Mouse (Mus musculus): Measurements from ENCODE around the gene Olfr698. TPM values are rescaled to one million over a fixed set of nuclear protein-coding genes. Genes with fewer than 3 reads are reported as not detected.
"Not testable (repeated sequence)": the region's sequence is repeated elsewhere in the genome, so short reads cannot be mapped to it uniquely, and the experiment has no call there.

The Olfr698 gene
- not detected in 2 replicates for polyA plus RNA-seq (2016; fragmentation: Nextera tagmentation; extraction: Ambion mirVana)

DNA sequence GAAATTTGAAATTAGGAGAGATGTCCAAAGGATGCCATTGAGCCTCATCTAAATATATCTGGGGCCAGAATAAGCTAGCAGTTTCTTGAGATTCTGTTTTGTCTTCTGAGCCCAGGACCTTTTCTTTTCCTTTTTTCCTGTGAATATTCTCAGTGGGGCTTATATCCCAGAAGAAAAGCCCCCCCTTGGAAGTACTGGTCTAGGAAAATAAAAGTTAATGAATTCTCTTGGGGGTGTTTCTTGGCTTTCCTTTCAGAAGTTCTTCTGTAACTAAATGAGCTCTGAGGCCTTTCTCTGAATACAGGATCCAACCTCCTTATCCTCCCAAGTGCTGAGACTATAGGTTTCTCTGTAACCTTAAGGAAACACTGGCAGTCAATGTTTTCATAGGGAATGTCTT is at the start of gene Olfr698:
Olfr698 (minus strand) TSS at position 101 of the 400 bp plus-strand sequence.
- Histone ChIP-seq H3K27ac (no peak within 1 kb of the TSS), H3K4me3 (no peak within 1 kb of the TSS), H3K36me3 (no peaks in the 10 kb centered on the region), H3K9me3 (0 out of 2 replicates have a peak, but pooled peaks cover 3% of the 10 kb centered on the region), H3K4me1 (no peaks in the 10 kb centered on the region), H3K27me3 (ENCODE audit: insufficient read depth, poor library complexity, severe bottlenecking) (no peaks in the 10 kb centered on the region)
- no peak for DNase-seq (ENCODE audit: low spot score)

GRCm38 (mm10) chr7:106793098-106793497 is 37.9 kb upstream of the Olfr698 start, which contains the start of gene Olfr699:
Gene Olfr699 (minus strand): TSS chr7:106793198.
- Histone ChIP-seq H3K36me3 (no peaks in the 10 kb centered on the region), H3K9me3 (no peaks in the 10 kb centered on the region), H3K27me3 (ENCODE audit: insufficient read depth, poor library complexity, severe bottlenecking) (no peaks in the 10 kb centered on the region), H3K4me1 (no peaks in the 10 kb centered on the region), H3K4me3 (no peak within 1 kb of the TSS), H3K27ac (no peak within 1 kb of the TSS)
- 69% methylated on average over 1 of the region's 1 CpGs for WGBS
- no peak for DNase-seq (ENCODE audit: low spot score)

GRCm38 (mm10) chr7:106788330-106788729 is 33.1 kb upstream of the Olfr698 start:
- H3K27me3 ChIP-seq (ENCODE audit: insufficient read depth, poor library complexity, severe bottlenecking): no peaks in the 10 kb centered on the region
- H3K4me1 ChIP-seq: no peaks in the 10 kb centered on the region
- H3K4me3 ChIP-seq: no peak overlapping the region
- DNase-seq (ENCODE audit: low spot score): no peak
- H3K9me3 ChIP-seq: no peaks in the 10 kb centered on the region
- H3K27ac ChIP-seq: no peak overlapping the region
- H3K36me3 ChIP-seq: no peaks in the 10 kb centered on the region

- WGBS: 81% methylated on average over 2 of the region's 2 CpGs
- H3K4me1 ChIP-seq; DNase-seq (ENCODE audit: low spot score); H3K27me3 ChIP-seq (ENCODE audit: insufficient read depth, poor library complexity, severe bottlenecking); H3K4me3 ChIP-seq; H3K36me3 ChIP-seq; H3K27ac ChIP-seq; H3K9me3 ChIP-seq: not testable (repeated sequence)
Measured at GRCm38 (mm10) chr7:106761008-106761407, 5.8 kb upstream of the Olfr698 start.

DNA sequence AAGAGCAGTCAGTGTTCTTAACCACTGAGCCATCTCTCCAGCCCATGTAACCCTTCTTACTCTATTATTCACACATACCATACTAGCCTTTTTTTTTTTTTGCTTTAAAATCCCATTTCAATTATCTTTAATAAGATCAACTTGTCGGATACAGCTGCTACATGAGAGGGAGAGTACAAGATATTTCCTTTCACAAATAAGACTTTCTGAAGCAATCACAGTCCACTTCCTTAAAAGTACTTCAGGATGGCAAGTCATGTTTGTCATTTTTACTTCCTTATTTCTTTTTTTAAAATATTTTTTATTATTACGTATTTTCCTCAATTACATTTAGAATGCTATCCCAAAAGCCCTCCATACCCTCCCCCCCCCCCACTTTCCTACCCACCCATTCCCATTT is 3.6 kb upstream of the Olfr698 start:
- Histone ChIP-seq H3K4me1 (no peaks in the 10 kb centered on the region), H3K9me3 (no peaks in the 10 kb centered on the region), H3K27ac (no peak overlapping the region), H3K36me3 (no peaks in the 10 kb centered on the region), H3K4me3 (no peak overlapping the region), H3K27me3 (ENCODE audit: insufficient read depth, poor library complexity, severe bottlenecking) (no peaks in the 10 kb centered on the region)
- WGBS: 89% methylated on average over 2 of the region's 2 CpGs
- no peak for DNase-seq (ENCODE audit: low spot score)

GRCm38 (mm10) chr7:106745811-106746210 is 9.4 kb downstream of the Olfr698 start:
- WGBS: 86% methylated on average over 5 of the region's 5 CpGs
- Histone ChIP-seq H3K4me1 (no peaks in the 10 kb centered on the region), H3K9me3 (no peaks in the 10 kb centered on the region), H3K36me3 (no peaks in the 10 kb centered on the region), H3K27ac (no peak overlapping the region), H3K4me3 (no peak overlapping the region), H3K27me3 (ENCODE audit: insufficient read depth, poor library complexity, severe bottlenecking) (no peaks in the 10 kb centered on the region)
- no peak for DNase-seq (ENCODE audit: low spot score)

- Histone ChIP-seq H3K4me3 (no peak within 1 kb of the TSS), H3K27ac (no peak within 1 kb of the TSS), H3K27me3 (ENCODE audit: insufficient read depth, poor library complexity, severe bottlenecking) (no peaks in the 10 kb centered on the region), H3K36me3 (no peaks in the 10 kb centered on the region), H3K9me3 (no peaks in the 10 kb centered on the region), H3K4me1 (no peaks in the 10 kb centered on the region)
- DNase-seq (ENCODE audit: low spot score): no peak
- 88% methylated on average over 1 of the region's 1 CpGs for WGBS
Measured at GRCm38 (mm10) chr7:106742343-106742742, 12.9 kb downstream of the Olfr698 start, which contains the start of gene Olfr697. Gene Olfr697 (minus strand): TSS chr7:106742443.

GRCm38 (mm10) chr7:106737028-106737427 is 18.2 kb downstream of the Olfr698 start:
- H3K4me3 ChIP-seq: no peak overlapping the region
- H3K27me3 ChIP-seq (ENCODE audit: insufficient read depth, poor library complexity, severe bottlenecking): no peaks in the 10 kb centered on the region
- H3K9me3 ChIP-seq: no peaks in the 10 kb centered on the region
- H3K36me3 ChIP-seq: no peaks in the 10 kb centered on the region
- H3K4me1 ChIP-seq: no peaks in the 10 kb centered on the region
- DNase-seq (ENCODE audit: low spot score): no peak
- no peak overlapping the region for H3K27ac ChIP-seq

DNA sequence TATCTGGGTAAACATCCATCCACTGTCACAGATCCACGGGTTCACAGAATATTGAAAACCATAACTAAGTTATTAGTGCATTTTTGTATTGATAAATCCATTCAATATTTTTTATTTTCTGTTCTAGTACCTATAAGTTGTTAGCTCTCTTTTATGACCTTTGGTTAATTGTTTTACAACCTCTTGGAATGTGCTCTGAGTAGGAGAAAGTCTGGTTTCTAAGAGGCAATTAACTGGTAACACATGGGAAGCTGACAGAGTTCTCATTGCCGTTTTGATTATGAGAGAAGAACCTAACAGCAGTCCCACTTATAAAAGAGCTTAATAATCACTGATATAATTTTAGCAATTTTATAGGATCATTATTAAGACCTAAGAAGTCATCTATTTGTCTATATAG is 21.5 kb downstream of the Olfr698 start:
- Histone ChIP-seq H3K27me3 (ENCODE audit: insufficient read depth, poor library complexity, severe bottlenecking) (no peaks in the 10 kb centered on the region), H3K27ac (no peak overlapping the region), H3K4me3 (no peak overlapping the region), H3K4me1 (no peaks in the 10 kb centered on the region), H3K36me3 (no peaks in the 10 kb centered on the region), H3K9me3 (no peaks in the 10 kb centered on the region)
- DNase-seq (ENCODE audit: low spot score): no peak
- WGBS: 69% methylated on average over 2 of the region's 2 CpGs

- not testable (repeated sequence) for H3K36me3 ChIP-seq; H3K4me3 ChIP-seq; H3K4me1 ChIP-seq; H3K27ac ChIP-seq; H3K9me3 ChIP-seq; H3K27me3 ChIP-seq (ENCODE audit: insufficient read depth, poor library complexity, severe bottlenecking); DNase-seq (ENCODE audit: low spot score)
- 79% methylated on average over 2 of the region's 2 CpGs for WGBS
Measured at GRCm38 (mm10) chr7:106725654-106726053, 29.5 kb downstream of the Olfr698 start.

GRCm38 (mm10) chr7:106716296-106716695 is 38.9 kb downstream of the Olfr698 start, which contains the start of gene Olfr695:
Gene Olfr695 (minus strand): TSS chr7:106716396.
- Histone ChIP-seq H3K27me3 (ENCODE audit: insufficient read depth, poor library complexity, severe bottlenecking) (no peaks in the 10 kb centered on the region), H3K4me1 (no peaks in the 10 kb centered on the region), H3K36me3 (no peaks in the 10 kb centered on the region), H3K9me3 (no peaks in the 10 kb centered on the region), H3K27ac (no peak within 1 kb of the TSS), H3K4me3 (no peak within 1 kb of the TSS)
- DNase-seq (ENCODE audit: low spot score): no peak

DNA sequence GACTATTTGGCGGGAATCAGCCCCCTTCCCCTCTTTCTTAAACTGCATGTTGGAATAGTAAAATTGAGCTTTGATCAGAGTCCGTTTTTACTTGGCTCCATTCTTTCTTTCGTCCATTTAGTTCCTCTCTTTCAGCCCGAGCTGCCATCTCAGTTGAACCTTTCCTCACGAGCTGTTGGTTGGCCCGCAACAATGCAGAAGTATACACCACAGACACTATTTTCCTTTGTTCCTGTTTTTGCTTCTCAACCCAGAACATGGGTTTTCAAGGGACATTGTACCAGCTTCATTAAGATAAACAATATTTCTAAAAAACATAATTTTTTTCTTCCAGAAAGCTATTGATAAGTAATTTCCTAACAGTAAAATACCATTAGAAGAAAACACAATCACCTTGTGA is 43.7 kb downstream of the Olfr698 start:
- WGBS: 79% methylated on average over 6 of the region's 6 CpGs
- no peaks in the 10 kb centered on the region for H3K9me3 ChIP-seq
- DNase-seq (ENCODE audit: low spot score): no peak
- no peak overlapping the region for H3K4me3 ChIP-seq
- H3K27me3 ChIP-seq (ENCODE audit: insufficient read depth, poor library complexity, severe bottlenecking): no peaks in the 10 kb centered on the region
- no peak overlapping the region for H3K27ac ChIP-seq
- no peaks in the 10 kb centered on the region for H3K36me3 ChIP-seq
- H3K4me1 ChIP-seq: no peaks in the 10 kb centered on the region

GRCm38 (mm10) chr7:106707705-106708104 is 47.5 kb downstream of the Olfr698 start:
- not testable (repeated sequence) for H3K27me3 ChIP-seq (ENCODE audit: insufficient read depth, poor library complexity, severe bottlenecking); H3K4me3 ChIP-seq; H3K27ac ChIP-seq; H3K36me3 ChIP-seq; H3K9me3 ChIP-seq; H3K4me1 ChIP-seq; DNase-seq (ENCODE audit: low spot score)
- 89% methylated on average over 10 of the region's 10 CpGs for WGBS
